Mouse (Mus musculus) cerebellum, postnatal 10 days (tissue): ENCODE measurements around the gene Nqo2.

Experiments
- DNase-seq, 2 experiments: peaks; one replicate each; pipeline ENCODE4 v3.0.0; 2021; ENCODE audit warnings: mixed read lengths in 2 of 2

The Nqo2 gene

GRCm38 (mm10) chr13:34002058-34003006, 37.8 kb downstream of the Nqo2 start, which contains the start of the genes Ripk1 and Serpinb6a:
Gene Ripk1 (plus strand): TSS chr13:34002363.
Gene Serpinb6a (minus strand): TSS chr13:34002794.
- peak; percentile 95 to 96 for DNase-seq

- DNase-seq, result no peak
Measured at GRCm38 (mm10) chr13:34003058-34003457, 38.6 kb downstream of the Nqo2 start.

GRCm38 (mm10) chr13:34007234-34007633, 42.7 kb downstream of the Nqo2 start:
- no peak for DNase-seq

- DNase-seq, result peak; percentile 85 to 87
Measured at GRCm38 (mm10) chr13:34016927-34017569, 52.6 kb downstream of the Nqo2 start.

GRCm38 (mm10) chr13:34018521-34018920, 54.0 kb downstream of the Nqo2 start:
- peak; percentile 56 to 73 for DNase-seq

GRCm38 (mm10) chr13:34021998-34022397, 57.5 kb downstream of the Nqo2 start:
- no peak for DNase-seq

- DNase-seq, result no peak
Measured at GRCm38 (mm10) chr13:34032041-34032440, 67.6 kb downstream of the Nqo2 start.

- no peak for DNase-seq
Measured at GRCm38 (mm10) chr13:34035424-34035823, 70.9 kb downstream of the Nqo2 start.

GRCm38 (mm10) chr13:34036726-34037125, 72.2 kb downstream of the Nqo2 start:
- DNase-seq, result no peak

- peak; percentile 95 to 97 for DNase-seq
Measured at GRCm38 (mm10) chr13:34037172-34038055, 72.9 kb downstream of the Nqo2 start, which contains the start of gene Bphl. Gene Bphl (plus strand): TSS chr13:34037597.

- DNase-seq, result peak in 1 of 2 experiments; percentile 32
Measured at GRCm38 (mm10) chr13:34038056-34038432, 73.6 kb downstream of the Nqo2 start.
